Mouse (Mus musculus): Measurements from ENCODE around the gene Tyw5. TPM values are rescaled to one million over a fixed set of nuclear protein-coding genes. Genes with fewer than 3 reads are reported as not detected.

Gene Tyw5
- polyA plus RNA-seq, 1 experiment from 2014 or later = 25.8 TPM

DNA sequence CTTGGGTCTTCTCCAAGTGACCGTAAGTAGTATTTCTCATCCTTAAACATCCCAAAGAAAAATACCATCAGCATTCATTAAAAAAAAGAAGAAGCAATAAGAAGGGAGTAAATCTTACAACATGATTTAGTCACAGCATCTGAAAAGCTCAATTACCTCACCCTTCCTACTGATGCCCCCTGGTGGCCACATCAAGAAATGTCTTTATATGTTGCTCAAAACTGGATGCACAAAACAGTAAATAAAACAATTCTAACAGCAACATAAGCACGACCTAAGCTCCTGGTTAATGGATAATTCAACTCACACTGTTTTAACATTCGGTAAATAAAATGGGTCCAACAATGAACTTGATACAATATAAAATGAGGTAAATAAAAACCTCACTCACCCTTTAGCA lies 12.8 kb downstream of the Tyw5 start:
- Histone ChIP-seq H3K27ac (ENCODE audit: low read length) (no peak overlapping the region), H3K4me1 (ENCODE audit: control insufficient read depth, insufficient read depth, low read length) (no peaks in the 10 kb centered on the region), H3K36me3 (ENCODE audit: control insufficient read depth, insufficient read depth, low read length) (peaks cover 19% of the 10 kb centered on the region), H3K4me2 (replicated peaks; ENCODE audit: low read depth, low read length) (no peak overlapping the region), H3K9ac (replicated peaks; ENCODE audit: low read depth, low read length) (no peak overlapping the region), H3K4me3 (ENCODE audit: low read depth, low read length) (no peak overlapping the region), H3K27me3 (ENCODE audit: control insufficient read depth, insufficient read depth, low read length) (no peaks in the 10 kb centered on the region), H3K9me3 (ENCODE audit: control insufficient read depth, low read depth, low read length) (no peaks in the 10 kb centered on the region)
- no peak for ATAC-seq (ENCODE audit: insufficient number of reproducible peaks, insufficient read depth, low FRiP score, low read depth)
- WGBS = 64% methylated on average over 3 of the region's 3 CpGs

DNA sequence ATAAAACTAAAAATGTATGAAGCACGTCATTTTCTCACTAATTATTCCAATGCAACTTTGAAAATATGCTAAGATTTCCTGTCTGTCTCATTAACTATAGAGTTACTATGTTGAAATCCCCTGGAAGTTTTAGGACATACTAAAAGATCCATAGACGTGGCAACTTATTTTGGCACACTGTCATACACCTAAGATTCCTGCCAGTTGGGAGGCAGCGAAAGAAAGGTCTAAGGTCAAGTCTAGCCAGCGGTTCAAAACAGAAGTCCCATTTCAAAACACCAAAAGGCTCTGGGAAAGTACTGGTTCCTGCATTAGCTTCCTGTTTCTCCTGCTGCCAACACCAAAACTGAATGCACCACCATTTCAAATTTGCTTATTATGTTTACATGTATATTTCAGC lies 14.5 kb downstream of the Tyw5 start:
- Histone ChIP-seq H3K36me3 (ENCODE audit: control insufficient read depth, insufficient read depth, low read length) (peaks cover 27% of the 10 kb centered on the region), H3K4me1 (ENCODE audit: control insufficient read depth, insufficient read depth, low read length) (no peaks in the 10 kb centered on the region), H3K4me2 (replicated peaks; ENCODE audit: low read depth, low read length) (no peak overlapping the region), H3K27me3 (ENCODE audit: control insufficient read depth, insufficient read depth, low read length) (no peaks in the 10 kb centered on the region), H3K27ac (ENCODE audit: low read length) (no peak overlapping the region), H3K9ac (replicated peaks; ENCODE audit: low read depth, low read length) (no peak overlapping the region), H3K9me3 (ENCODE audit: control insufficient read depth, low read depth, low read length) (no peaks in the 10 kb centered on the region), H3K4me3 (ENCODE audit: low read depth, low read length) (no peak overlapping the region)
- WGBS = 82% methylated on average over 4 of the region's 4 CpGs
- no peak for ATAC-seq (ENCODE audit: insufficient number of reproducible peaks, insufficient read depth, low FRiP score, low read depth)

- 83% methylated on average over 4 of the region's 4 CpGs for WGBS
- H3K4me2 ChIP-seq (replicated peaks; ENCODE audit: low read depth, low read length) = no peak overlapping the region
- ATAC-seq (ENCODE audit: insufficient number of reproducible peaks, insufficient read depth, low FRiP score, low read depth) = no peak
- H3K4me1 ChIP-seq (ENCODE audit: control insufficient read depth, insufficient read depth, low read length) = no peaks in the 10 kb centered on the region
- H3K9me3 ChIP-seq (ENCODE audit: control insufficient read depth, low read depth, low read length) = no peaks in the 10 kb centered on the region
- H3K36me3 ChIP-seq (ENCODE audit: control insufficient read depth, insufficient read depth, low read length) = peaks cover 19% of the 10 kb centered on the region
- no peak overlapping the region for H3K27ac ChIP-seq (ENCODE audit: low read length)
- no peak overlapping the region for H3K4me3 ChIP-seq (ENCODE audit: low read depth, low read length)
- no peaks in the 10 kb centered on the region for H3K27me3 ChIP-seq (ENCODE audit: control insufficient read depth, insufficient read depth, low read length)
- no peak overlapping the region for H3K9ac ChIP-seq (replicated peaks; ENCODE audit: low read depth, low read length)
These were observed 15.7 kb downstream of the Tyw5 start for GRCm38 (mm10) chr1:57390993-57391790.

GRCm38 (mm10) chr1:57388402-57389155 lies 18.3 kb downstream of the Tyw5 start:
- Histone ChIP-seq H3K9me3 (ENCODE audit: control insufficient read depth, low read depth, low read length) (no peaks in the 10 kb centered on the region), H3K9ac (replicated peaks; ENCODE audit: low read depth, low read length) (no peak overlapping the region), H3K36me3 (ENCODE audit: control insufficient read depth, insufficient read depth, low read length) (peaks cover 15% of the 10 kb centered on the region), H3K27me3 (ENCODE audit: control insufficient read depth, insufficient read depth, low read length) (no peaks in the 10 kb centered on the region), H3K4me1 (ENCODE audit: control insufficient read depth, insufficient read depth, low read length) (no peaks in the 10 kb centered on the region), H3K27ac (ENCODE audit: low read length) (no peak overlapping the region), H3K4me2 (replicated peaks; ENCODE audit: low read depth, low read length) (no peak overlapping the region), H3K4me3 (ENCODE audit: low read depth, low read length) (no peak overlapping the region)
- 87% methylated on average over 8 of the region's 8 CpGs for WGBS
- ATAC-seq (ENCODE audit: insufficient number of reproducible peaks, insufficient read depth, low FRiP score, low read depth) = no peak

DNA sequence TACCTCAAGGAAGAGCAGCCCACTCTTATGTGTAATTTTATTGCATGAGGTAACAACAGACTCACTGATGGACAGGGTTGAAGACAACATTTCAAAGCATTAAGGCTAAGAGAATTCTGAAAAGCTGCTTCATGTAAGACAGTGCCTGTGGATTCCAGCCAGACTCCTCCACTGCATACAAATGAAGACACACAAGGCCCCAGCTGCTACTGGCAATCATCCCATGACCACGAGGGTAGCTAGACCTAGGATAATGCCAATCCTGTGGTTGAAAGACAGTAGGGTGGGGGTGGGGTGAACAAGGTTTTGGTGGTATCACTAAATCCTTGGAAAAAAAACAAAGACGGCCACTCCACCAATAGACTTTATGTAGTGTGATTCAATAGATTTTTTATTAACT lies 19.0 kb downstream of the Tyw5 start:
- 85% methylated on average over 2 of the region's 2 CpGs for WGBS
- H3K27me3 ChIP-seq (ENCODE audit: control insufficient read depth, insufficient read depth, low read length) = no peaks in the 10 kb centered on the region
- no peak overlapping the region for H3K9ac ChIP-seq (replicated peaks; ENCODE audit: low read depth, low read length)
- peaks cover 15% of the 10 kb centered on the region for H3K36me3 ChIP-seq (ENCODE audit: control insufficient read depth, insufficient read depth, low read length)
- no peak overlapping the region for H3K27ac ChIP-seq (ENCODE audit: low read length)
- ATAC-seq (ENCODE audit: insufficient number of reproducible peaks, insufficient read depth, low FRiP score, low read depth) = no peak
- no peaks in the 10 kb centered on the region for H3K9me3 ChIP-seq (ENCODE audit: control insufficient read depth, low read depth, low read length)
- H3K4me1 ChIP-seq (ENCODE audit: control insufficient read depth, insufficient read depth, low read length) = no peaks in the 10 kb centered on the region
- H3K4me3 ChIP-seq (ENCODE audit: low read depth, low read length) = no peak overlapping the region
- H3K4me2 ChIP-seq (replicated peaks; ENCODE audit: low read depth, low read length) = no peak overlapping the region

GRCm38 (mm10) chr1:57386519-57386918 lies 20.4 kb downstream of the Tyw5 start:
- Histone ChIP-seq H3K27me3 (ENCODE audit: control insufficient read depth, insufficient read depth, low read length) (no peaks in the 10 kb centered on the region), H3K9ac (replicated peaks; ENCODE audit: low read depth, low read length) (no peak overlapping the region), H3K36me3 (ENCODE audit: control insufficient read depth, insufficient read depth, low read length) (peaks cover 12% of the 10 kb centered on the region), H3K27ac (ENCODE audit: low read length) (no peak overlapping the region), H3K4me2 (replicated peaks; ENCODE audit: low read depth, low read length) (no peak overlapping the region), H3K4me1 (ENCODE audit: control insufficient read depth, insufficient read depth, low read length) (no peaks in the 10 kb centered on the region), H3K4me3 (ENCODE audit: low read depth, low read length) (no peak overlapping the region), H3K9me3 (ENCODE audit: control insufficient read depth, low read depth, low read length) (no peaks in the 10 kb centered on the region)
- no peak for ATAC-seq (ENCODE audit: insufficient number of reproducible peaks, insufficient read depth, low FRiP score, low read depth)

GRCm38 (mm10) chr1:57377376-57378341 lies 29.2 kb downstream of the Tyw5 start, which contains the start of gene 1700066M21Rik:
Gene 1700066M21Rik (plus strand): TSS chr1:57377620.
- H3K9ac ChIP-seq (replicated peaks; ENCODE audit: low read depth, low read length) = peak within 1 kb of the TSS; percentile 87
- H3K27me3 ChIP-seq (ENCODE audit: control insufficient read depth, insufficient read depth, low read length) = no peaks in the 10 kb centered on the region
- peaks cover 7% of the 10 kb centered on the region for H3K4me1 ChIP-seq (ENCODE audit: control insufficient read depth, insufficient read depth, low read length)
- peak within 1 kb of the TSS; percentile 92 for H3K4me3 ChIP-seq (ENCODE audit: low read depth, low read length)
- under 1% methylated on average over 81 of the region's 81 CpGs for WGBS
- H3K4me2 ChIP-seq (replicated peaks; ENCODE audit: low read depth, low read length) = peak within 1 kb of the TSS; percentile 88
- no peaks in the 10 kb centered on the region for H3K9me3 ChIP-seq (ENCODE audit: control insufficient read depth, low read depth, low read length)
- peak; percentile 97 for ATAC-seq (ENCODE audit: insufficient number of reproducible peaks, insufficient read depth, low FRiP score, low read depth)
- H3K27ac ChIP-seq (ENCODE audit: low read length) = peak within 1 kb of the TSS; percentile 61; the same call in 1 of the 2 replicates
- H3K36me3 ChIP-seq (ENCODE audit: control insufficient read depth, insufficient read depth, low read length) = peaks cover 2% of the 10 kb centered on the region; the same call in 1 of the 2 replicates

DNA sequence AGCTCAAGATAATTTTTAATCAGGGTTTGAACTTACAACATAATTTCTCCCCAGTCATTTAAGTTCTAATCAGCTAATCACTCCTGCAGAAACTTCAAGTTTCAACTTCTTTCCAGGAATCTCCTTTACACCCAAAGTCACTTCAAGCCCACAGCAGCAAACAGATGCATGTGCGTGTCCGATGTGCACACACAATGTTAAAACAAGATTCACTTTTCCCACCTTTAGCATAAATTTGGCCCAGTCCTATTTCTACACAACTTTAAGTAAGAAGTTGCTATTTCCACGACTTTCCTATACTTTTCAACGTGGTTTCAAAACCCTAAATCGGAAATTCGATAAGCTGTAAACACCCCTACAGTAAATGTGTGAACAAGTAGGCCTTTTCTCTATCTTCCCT lies 30.1 kb downstream of the Tyw5 start:
- WGBS = 63% methylated on average over 6 of the region's 6 CpGs
- H3K9me3 ChIP-seq (ENCODE audit: control insufficient read depth, low read depth, low read length) = no peaks in the 10 kb centered on the region
- H3K36me3 ChIP-seq (ENCODE audit: control insufficient read depth, insufficient read depth, low read length) = peaks cover 2% of the 10 kb centered on the region; the same call in 1 of the 2 replicates
- H3K4me3 ChIP-seq (ENCODE audit: low read depth, low read length) = peak overlapping the region; percentile 92
- no peak overlapping the region for H3K9ac ChIP-seq (replicated peaks; ENCODE audit: low read depth, low read length)
- peak overlapping the region; percentile 36 for H3K4me2 ChIP-seq (replicated peaks; ENCODE audit: low read depth, low read length)
- no peak for ATAC-seq (ENCODE audit: insufficient number of reproducible peaks, insufficient read depth, low FRiP score, low read depth)
- H3K4me1 ChIP-seq (ENCODE audit: control insufficient read depth, insufficient read depth, low read length) = peaks cover 7% of the 10 kb centered on the region
- H3K27ac ChIP-seq (ENCODE audit: low read length) = no peak overlapping the region
- no peaks in the 10 kb centered on the region for H3K27me3 ChIP-seq (ENCODE audit: control insufficient read depth, insufficient read depth, low read length)

All from stomach, embryonic 14.5 days (tissue).